Mouse (Mus musculus): ENCODE measurements around the gene Cops6. TPM values are rescaled to one million over a fixed set of nuclear protein-coding genes. Genes with fewer than 3 reads are reported as not detected.

The Cops6 gene
- polyA plus RNA-seq, 1 experiment = 92.0 TPM

- peaks cover 2% of the 10 kb centered on the region for H3K36me3 ChIP-seq (ENCODE audit: control insufficient read depth, insufficient read depth, low read length)
- H3K27me3 ChIP-seq (ENCODE audit: control insufficient read depth, insufficient read depth, low read length) = no peaks in the 10 kb centered on the region
- under 1% methylated on average over 31 of the region's 31 CpGs for WGBS
- TF ChIP-seq CTCF (IDR thresholded peaks at IDR 0.05; ENCODE audit: borderline replicate concordance, control insufficient read depth, extremely low read depth, insufficient read depth, low read length, poor library complexity) (0 out of 2 replicates have a peak, but pooled peaks have one; percentile 34), POLR2A (IDR thresholded peaks at IDR 0.05; ENCODE audit: control insufficient read depth, extremely low read depth, insufficient read depth, low read length, poor library complexity) (peak; percentile 98)
- H3K27ac ChIP-seq (ENCODE audit: control insufficient read depth, insufficient read depth, low read length) = peak within 1 kb of the TSS; percentile 71; the same call in 1 of the 2 replicates
- peak; percentile 83 for DNase-seq
- H3K4me3 ChIP-seq (ENCODE audit: control insufficient read depth, insufficient read depth, low read length) = peak within 1 kb of the TSS; percentile 100
- H3K4me1 ChIP-seq (replicated peaks; ENCODE audit: control insufficient read depth, insufficient read depth, low read length) = peaks cover 5% of the 10 kb centered on the region; the same call in 1 of the 2 replicates
These were observed 26.2 kb downstream of the Cops6 start, which contains the start of the genes Taf6 and Cnpy4 for GRCm38 (mm10) chr5:138186950-138187638. Taf6 (minus strand) TSS chr5:138187451. Cnpy4 (plus strand) TSS chr5:138187485.

GRCm38 (mm10) chr5:138187661-138188306 lies 26.9 kb downstream of the Cops6 start:
- WGBS = under 1% methylated on average over 10 of the region's 10 CpGs
- peak; percentile 71 for DNase-seq
- no peak for TF ChIP-seq POLR2A (IDR thresholded peaks at IDR 0.05; ENCODE audit: control insufficient read depth, extremely low read depth, insufficient read depth, low read length, poor library complexity)
- TF ChIP-seq CTCF (IDR thresholded peaks at IDR 0.05; ENCODE audit: borderline replicate concordance, control insufficient read depth, extremely low read depth, insufficient read depth, low read length, poor library complexity) = no peak

GRCm38 (mm10) chr5:138193771-138194727 lies 33.2 kb downstream of the Cops6 start, which contains the start of gene Mblac1:
Mblac1 (plus strand) TSS chr5:138194314.
- H3K27ac ChIP-seq (ENCODE audit: control insufficient read depth, insufficient read depth, low read length) = no peak within 1 kb of the TSS
- H3K4me1 ChIP-seq (replicated peaks; ENCODE audit: control insufficient read depth, insufficient read depth, low read length) = peaks cover 5% of the 10 kb centered on the region
- no peaks in the 10 kb centered on the region for H3K36me3 ChIP-seq (ENCODE audit: control insufficient read depth, insufficient read depth, low read length)
- WGBS = 3% methylated on average over 54 of the region's 54 CpGs
- 0 out of 2 replicates have a peak, but pooled peaks have one; percentile 60 for TF ChIP-seq CTCF (IDR thresholded peaks at IDR 0.05; ENCODE audit: borderline replicate concordance, control insufficient read depth, extremely low read depth, insufficient read depth, low read length, poor library complexity)
- TF ChIP-seq POLR2A (IDR thresholded peaks at IDR 0.05; ENCODE audit: control insufficient read depth, extremely low read depth, insufficient read depth, low read length, poor library complexity) = peak; percentile 17; the same call in 1 of the 2 replicates
- DNase-seq = peak; percentile 83
- H3K4me3 ChIP-seq (ENCODE audit: control insufficient read depth, insufficient read depth, low read length) = peak within 1 kb of the TSS; percentile 54
- no peaks in the 10 kb centered on the region for H3K27me3 ChIP-seq (ENCODE audit: control insufficient read depth, insufficient read depth, low read length)

More at GRCm38 (mm10) chr5:138187661-138188306, 26.9 kb downstream of the Cops6 start:
- no peaks in the 10 kb centered on the region for H3K27me3 ChIP-seq (ENCODE audit: control insufficient read depth, insufficient read depth, low read length)
- no peaks in the 10 kb centered on the region; the same call in 1 of the 2 replicates for H3K36me3 ChIP-seq (ENCODE audit: control insufficient read depth, insufficient read depth, low read length)
- H3K4me3 ChIP-seq (ENCODE audit: control insufficient read depth, insufficient read depth, low read length) = peak overlapping the region; percentile 92
- peak overlapping the region; percentile 71; the same call in 1 of the 2 replicates for H3K27ac ChIP-seq (ENCODE audit: control insufficient read depth, insufficient read depth, low read length)
- peaks cover 5% of the 10 kb centered on the region; the same call in 1 of the 2 replicates for H3K4me1 ChIP-seq (replicated peaks; ENCODE audit: control insufficient read depth, insufficient read depth, low read length)

GRCm38 (mm10) chr5:138194755-138195345 lies 34.0 kb downstream of the Cops6 start:
- H3K36me3 ChIP-seq (ENCODE audit: control insufficient read depth, insufficient read depth, low read length) = no peaks in the 10 kb centered on the region
- H3K27ac ChIP-seq (ENCODE audit: control insufficient read depth, insufficient read depth, low read length) = no peak overlapping the region
- H3K4me3 ChIP-seq (ENCODE audit: control insufficient read depth, insufficient read depth, low read length) = peak overlapping the region; percentile 54
- DNase-seq = peak; percentile 35
- peaks cover 5% of the 10 kb centered on the region for H3K4me1 ChIP-seq (replicated peaks; ENCODE audit: control insufficient read depth, insufficient read depth, low read length)
- no peaks in the 10 kb centered on the region for H3K27me3 ChIP-seq (ENCODE audit: control insufficient read depth, insufficient read depth, low read length)
- TF ChIP-seq CTCF (IDR thresholded peaks at IDR 0.05; ENCODE audit: borderline replicate concordance, control insufficient read depth, extremely low read depth, insufficient read depth, low read length, poor library complexity) (no peak), POLR2A (IDR thresholded peaks at IDR 0.05; ENCODE audit: control insufficient read depth, extremely low read depth, insufficient read depth, low read length, poor library complexity) (no peak)
- WGBS = 3% methylated on average over 29 of the region's 29 CpGs

- TF ChIP-seq POLR2A (IDR thresholded peaks at IDR 0.05; ENCODE audit: control insufficient read depth, extremely low read depth, insufficient read depth, low read length, poor library complexity) (no peak), CTCF (IDR thresholded peaks at IDR 0.05; ENCODE audit: borderline replicate concordance, control insufficient read depth, extremely low read depth, insufficient read depth, low read length, poor library complexity) (no peak)
- no peaks in the 10 kb centered on the region for H3K27me3 ChIP-seq (ENCODE audit: control insufficient read depth, insufficient read depth, low read length)
These were observed 34.6 kb downstream of the Cops6 start for GRCm38 (mm10) chr5:138195463-138195862.

More at GRCm38 (mm10) chr5:138195463-138195862, 34.6 kb downstream of the Cops6 start:
- Histone ChIP-seq H3K27ac (ENCODE audit: control insufficient read depth, insufficient read depth, low read length) (no peak overlapping the region), H3K4me3 (ENCODE audit: control insufficient read depth, insufficient read depth, low read length) (no peak overlapping the region), H3K36me3 (ENCODE audit: control insufficient read depth, insufficient read depth, low read length) (no peaks in the 10 kb centered on the region), H3K4me1 (replicated peaks; ENCODE audit: control insufficient read depth, insufficient read depth, low read length) (peaks cover 5% of the 10 kb centered on the region)
- 69% methylated on average over 7 of the region's 7 CpGs for WGBS
- DNase-seq = no peak
